Mouse (Mus musculus) cortical plate, adult 2 months (tissue): ENCODE data around the gene Lrrc14b.

Experiments
- CTCF ChIP-seq: fragments of 200-500 bp; IDR thresholded peaks from 2 replicates; pipeline ENCODE4 v1.5.1; 2011; ENCODE audit warnings: mild to moderate bottlenecking, control low read depth, low read length; ENCODE audit not compliant: insufficient read depth; ENCODE audit errors: extremely low read depth
- POLR2A ChIP-seq: fragments of 200-500 bp; IDR thresholded peaks from 2 replicates; pipeline ENCODE4 v1.6.1; 2011; ENCODE audit warnings: mild to moderate bottlenecking, low read length, control low read depth; ENCODE audit not compliant: insufficient read depth; ENCODE audit errors: extremely low read depth

GRCm38 (mm10) chr13:74363176-74363858 is 488 bp downstream of the Lrrc14b start:
- TF ChIP-seq CTCF, result no peak
- TF ChIP-seq POLR2A, result no peak
